Mouse (Mus musculus) left cerebral cortex, adult 9 months (tissue): ENCODE data around the gene Btbd19.

Source experiments
- DNase-seq, 2 experiments: peaks; one replicate each; pipeline ENCODE4 v3.0.0; 2022; ENCODE audit warnings: low spot score in 2 of 2

The Btbd19 gene

DNA sequence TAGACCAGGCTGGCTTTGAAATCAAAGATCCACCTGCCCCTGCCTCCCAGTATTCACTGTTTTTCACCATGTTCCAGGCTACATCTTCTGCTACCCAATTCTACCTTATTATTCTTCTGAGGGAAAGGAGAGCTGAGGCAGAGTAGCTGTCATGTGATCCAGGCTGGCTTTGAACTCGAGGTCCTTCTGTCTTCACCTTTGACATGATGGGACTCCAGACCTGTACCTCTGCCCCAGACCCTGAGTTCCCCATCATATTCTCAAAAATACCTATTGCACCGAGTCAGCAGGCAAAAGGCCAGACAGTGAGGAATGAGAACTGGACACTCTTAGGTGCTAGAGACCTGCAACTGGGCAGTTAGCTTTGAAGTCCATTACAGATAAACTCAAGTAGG, 9.1 kb upstream of the Btbd19 start:
- no peak for DNase-seq

DNA sequence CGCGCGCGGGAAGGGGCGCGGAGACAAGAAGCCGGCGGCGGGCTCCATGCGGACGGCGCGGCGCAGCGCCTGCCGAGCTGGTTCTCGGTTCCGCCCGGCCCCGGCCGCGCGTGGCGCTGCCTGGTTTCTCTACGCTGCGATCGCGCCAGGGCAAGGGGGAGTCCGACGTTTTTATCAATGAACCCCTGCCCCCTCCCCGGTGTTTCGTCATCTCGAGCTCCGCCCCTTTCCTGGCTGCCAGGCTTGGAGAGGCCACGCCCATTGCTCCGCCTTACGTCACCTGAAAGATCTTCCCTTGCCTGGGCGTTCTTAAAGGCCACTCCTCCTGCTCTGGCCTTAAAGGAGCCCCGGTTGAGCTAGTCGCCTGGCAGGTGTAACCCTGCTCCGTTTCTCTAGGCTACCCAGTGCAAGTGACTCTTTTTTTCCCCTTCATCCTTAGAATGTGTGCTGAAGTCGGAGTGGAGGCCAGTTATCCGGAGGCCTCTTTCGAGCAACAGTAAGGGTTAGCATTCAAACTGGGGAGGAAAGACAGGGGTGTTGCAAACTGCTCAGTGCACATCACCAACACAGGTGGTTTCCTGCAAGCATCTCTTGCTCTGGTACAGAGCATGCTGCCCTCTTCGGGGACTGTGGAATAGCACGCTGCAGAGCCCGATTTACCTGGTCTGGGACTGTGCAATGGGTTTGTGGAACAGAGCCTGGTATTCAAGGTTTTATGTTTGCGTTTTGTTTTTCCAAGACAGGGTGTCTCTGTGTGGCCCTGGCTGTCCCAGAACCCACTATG, 8.5 kb upstream of the Btbd19 start, which contains the start of gene Plk3:
TSS of gene Plk3 (minus strand) at position 147 of the 784 bp plus-strand sequence.
- peak; percentile 93 to 99 for DNase-seq

DNA sequence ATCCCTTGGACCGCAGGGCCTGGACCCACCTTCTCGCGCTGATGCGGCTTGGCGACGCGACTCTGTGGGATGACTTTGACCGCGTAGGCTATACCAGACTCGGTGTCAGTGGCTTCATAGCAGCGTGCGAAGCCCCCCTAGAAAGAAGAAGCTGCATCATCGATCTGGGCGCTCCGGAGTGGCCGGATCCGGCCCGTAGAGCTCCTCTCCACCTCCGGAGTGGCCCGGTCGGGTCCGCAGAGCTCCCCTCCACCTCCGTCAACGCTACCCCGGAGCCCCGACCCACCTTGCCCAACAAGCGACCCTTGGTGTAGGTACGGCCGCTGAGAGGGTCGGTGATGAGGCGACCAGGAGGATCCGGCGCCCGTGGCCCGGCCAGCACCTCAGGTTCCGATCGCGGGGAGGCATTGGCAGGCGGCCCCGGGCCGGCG, 7.9 kb upstream of the Btbd19 start:
- no peak for DNase-seq

DNA sequence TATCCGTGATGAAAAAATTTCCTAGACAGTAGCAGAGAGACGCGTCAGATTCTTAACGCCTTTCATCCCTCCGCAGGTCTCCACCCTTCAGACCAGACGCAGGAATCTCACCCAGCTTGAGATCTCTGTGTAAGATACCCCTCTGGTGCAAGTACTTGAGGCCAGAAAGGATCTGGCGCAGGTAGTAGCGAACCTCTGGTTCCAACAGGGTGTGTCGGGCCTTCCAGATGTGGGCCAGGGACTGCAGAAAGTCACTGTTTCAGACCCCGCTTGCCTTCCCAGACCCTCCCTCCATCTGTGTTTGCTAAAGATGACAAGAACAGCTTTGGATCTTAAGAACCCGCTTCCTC, 7.2 kb upstream of the Btbd19 start:
- no peak for DNase-seq

DNA sequence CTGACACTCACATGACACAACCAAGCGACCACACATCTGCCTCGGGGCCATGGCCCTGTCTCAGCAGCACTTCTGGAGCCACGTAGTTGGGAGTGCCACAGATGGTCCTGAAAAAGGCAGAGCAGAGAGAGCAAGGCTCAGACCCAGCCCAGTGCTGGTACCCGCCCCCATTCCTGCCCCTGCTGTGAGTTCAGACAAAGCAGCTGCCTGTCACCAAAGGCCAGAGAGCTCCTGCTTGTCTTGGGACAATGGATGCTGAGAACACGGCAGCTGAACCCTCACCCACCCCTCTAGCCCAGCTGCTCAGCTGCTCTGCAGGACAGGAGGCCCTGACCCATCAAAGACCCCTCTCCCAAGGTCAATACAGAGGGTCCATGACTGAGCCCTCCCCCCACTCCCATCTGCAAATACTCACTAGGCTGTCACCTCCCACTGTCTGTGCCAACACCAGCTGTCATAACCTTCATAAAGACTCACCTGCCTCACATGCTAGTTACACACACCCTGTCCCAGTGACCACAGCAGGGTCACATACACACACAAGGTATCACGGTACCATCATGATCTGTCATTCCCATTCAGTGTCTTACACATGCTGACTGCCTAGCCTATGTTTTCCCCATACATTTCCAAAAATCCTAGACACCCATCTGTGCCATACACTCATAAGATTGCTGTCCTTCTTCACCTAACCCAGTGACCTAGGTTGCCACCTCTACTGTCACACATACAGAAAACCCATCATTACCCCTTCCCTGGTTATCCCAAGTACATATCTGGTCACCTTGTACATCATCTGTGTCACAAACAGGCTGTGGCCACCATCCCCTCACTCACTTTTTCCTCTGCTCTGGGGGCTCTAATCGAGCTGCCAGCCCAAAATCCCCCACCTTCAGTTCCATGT, 6.6 kb upstream of the Btbd19 start:
- DNase-seq, result no peak

DNA sequence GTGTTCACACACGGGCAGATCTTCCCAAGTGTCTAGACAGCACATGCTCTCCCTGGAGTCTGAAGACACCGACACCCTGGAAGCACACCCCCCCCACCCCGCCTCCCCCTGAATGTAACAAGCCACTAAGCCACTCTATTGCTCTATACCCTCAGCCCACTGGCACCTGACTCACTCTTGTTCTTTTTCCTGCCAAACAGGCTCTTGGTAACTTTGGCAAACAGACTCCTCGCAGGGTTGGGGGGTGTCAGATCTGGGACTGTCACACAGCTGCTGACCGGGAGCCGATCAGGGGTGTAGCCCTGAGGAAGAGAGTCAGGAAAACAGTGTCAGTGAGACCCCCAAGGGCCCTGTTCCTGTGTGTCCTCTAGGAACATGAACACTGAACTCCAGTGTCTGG, 5.7 kb upstream of the Btbd19 start:
- DNase-seq, result no peak

DNA sequence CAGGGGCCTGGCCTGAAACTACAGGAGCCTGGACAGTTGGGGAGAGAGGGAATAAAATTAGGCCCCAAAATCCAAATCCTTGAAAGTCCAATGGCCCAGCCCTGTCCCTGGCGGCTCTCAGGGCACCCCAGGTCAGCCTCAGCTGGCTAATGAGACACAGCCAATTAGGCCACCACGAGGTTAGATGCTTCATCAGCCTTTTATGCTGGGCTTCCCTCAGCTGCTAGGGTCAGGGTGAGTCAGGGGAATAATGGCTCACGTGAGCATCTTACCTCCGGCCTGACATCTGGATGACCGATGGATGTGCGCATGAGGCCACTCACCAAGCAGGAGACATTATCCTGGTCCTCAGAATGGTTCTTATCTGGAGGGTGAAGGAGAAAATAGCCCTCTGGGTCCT, 5.3 kb upstream of the Btbd19 start:
- DNase-seq, result no peak

DNA sequence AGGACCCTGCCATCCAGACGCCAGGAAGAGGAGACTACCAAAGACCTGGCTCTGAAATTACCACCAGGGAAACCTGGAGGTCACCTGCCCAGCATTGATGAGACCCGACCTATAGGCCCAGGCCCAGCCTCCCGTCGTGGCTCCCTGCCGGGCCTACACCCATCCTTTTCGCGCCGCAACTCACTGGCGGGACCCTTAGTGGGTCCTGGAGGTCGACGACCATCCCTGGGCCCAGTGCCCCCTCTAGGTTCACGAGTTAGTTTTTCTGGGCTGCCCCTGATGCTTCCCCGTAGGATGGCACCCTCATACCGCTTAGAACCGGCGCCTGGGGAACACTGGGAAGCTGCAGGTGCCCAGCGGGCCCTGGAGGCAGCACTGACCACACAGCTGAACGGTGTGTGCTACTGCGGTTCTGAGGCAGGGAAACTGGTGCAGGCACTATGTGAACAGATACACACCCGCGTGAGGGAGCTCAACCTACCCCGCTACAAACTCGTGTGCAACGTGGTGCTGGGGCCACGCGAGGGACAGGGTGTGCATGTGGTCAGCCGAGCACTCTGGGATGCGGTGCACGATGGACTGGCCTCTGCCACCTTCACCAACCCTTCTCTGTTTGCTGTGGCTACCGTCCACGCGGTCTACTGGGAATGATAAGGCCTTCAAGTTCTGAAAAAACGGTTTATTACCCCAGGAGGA, 2.6 kb upstream of the Btbd19 start:
- DNase-seq, result no peak

DNA sequence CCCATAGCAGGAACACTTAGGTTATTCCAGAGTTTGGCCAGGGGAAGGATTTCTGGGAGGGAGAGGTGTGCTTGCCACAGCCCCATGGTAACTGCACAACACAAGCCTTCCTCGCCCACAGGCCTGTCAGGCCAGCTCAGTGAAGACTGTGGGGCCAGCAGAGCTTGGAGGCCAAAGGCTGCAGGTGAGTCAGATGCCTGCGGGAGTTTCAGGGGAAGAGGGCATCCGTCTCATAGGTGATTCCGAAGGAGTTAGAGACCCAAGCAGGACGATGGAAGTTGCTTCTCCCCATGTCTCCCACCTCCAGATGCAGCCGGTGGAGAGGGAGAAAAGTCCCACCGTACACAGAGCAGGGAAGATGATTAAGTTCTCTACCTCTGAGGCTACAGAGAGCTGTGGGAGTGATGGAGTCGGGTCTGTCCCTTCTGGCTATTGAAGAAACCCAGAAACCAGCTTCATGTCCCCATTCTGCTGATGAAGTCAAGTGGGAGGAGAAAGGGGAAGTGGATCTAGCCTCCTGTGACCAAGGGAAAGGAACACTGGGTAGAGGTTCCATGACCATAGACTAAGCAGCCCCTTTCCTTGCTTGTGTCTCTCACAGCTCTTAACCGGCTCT, 1.3 kb upstream of the Btbd19 start, which contains the start of gene Tctex1d4:
TSS of gene Tctex1d4 (plus strand) at position 120 of the 616 bp plus-strand sequence.
- no peak for DNase-seq

DNA sequence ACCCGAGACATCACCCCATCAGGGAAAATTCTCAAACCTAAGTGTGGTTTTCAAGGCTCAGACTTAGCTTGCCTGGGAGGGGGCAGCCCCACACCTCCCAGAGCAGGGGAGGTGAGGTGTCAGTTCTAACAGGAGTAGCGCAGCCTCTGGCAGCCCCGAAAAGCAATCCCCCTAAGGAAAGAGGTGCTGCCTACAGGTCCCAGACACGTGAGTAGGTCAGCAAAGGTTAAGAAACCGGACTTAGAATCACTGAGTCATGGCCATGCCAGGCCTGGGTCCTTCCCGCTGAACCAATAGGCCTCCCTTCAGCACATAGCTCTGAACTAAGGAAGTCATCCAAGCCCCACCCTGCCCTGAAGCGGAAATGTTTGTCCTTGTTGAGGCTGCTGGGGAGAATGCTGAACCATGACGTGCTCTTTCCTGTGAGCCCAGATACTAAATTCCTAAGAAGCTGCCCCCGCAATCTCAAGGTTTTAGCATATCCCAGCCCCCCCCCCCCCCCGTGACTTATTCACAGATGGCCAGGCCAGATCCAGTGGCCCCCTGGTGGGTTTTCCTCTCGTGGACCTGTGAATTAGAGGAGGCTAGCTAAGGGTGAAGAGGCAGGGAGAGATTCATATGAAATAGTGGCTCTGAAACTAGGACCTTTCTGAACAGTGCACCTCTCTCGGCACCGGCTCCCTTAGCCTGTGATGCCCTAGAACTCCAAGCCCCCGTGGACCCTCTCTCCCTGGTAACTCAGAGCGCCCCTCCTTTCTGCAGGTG, 567 bp upstream of the Btbd19 start:
- peak in 1 of 2 experiments; percentile 53 for DNase-seq

DNA sequence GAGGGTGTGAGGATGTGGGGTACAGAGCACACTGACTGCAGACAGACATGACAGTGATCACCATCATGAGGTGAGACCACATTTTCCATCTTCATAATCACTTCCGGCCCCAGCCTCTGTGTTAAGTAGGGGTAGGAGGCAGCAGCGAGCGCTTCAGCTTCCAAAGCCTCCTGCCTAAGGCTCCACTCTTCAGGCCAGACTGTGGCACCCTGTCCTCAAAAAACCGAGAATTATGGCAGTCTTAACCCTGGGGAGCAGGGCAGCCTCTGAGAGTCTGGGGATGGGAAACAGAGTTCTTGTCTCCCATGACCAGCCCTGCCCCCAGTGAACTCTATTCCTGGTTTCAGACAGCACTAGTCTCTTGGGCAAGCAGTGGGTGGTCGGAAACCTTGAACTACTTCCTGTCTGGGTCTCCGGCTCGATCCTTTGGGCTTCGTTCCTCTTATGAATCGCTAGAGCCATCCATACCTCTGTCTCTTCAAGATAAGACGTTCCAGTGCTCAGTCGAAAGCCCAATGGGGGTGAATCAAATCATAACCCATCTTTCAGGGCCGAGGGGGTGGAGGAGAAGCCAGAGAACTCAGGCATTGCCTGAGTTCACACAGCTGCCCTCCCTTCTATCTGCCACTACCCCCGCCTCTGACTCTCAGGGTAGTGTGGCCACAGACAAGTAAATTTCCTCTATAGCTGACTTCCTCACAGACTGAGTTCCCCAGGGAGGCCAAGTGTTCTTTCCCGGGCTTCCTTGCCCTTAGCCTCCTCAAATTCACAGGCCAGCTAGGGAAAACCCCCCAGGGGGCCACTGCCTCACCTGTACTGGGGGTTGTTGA, 792 bp downstream of the Btbd19 start:
- peak in 1 of 2 experiments; percentile 59 for DNase-seq

DNA sequence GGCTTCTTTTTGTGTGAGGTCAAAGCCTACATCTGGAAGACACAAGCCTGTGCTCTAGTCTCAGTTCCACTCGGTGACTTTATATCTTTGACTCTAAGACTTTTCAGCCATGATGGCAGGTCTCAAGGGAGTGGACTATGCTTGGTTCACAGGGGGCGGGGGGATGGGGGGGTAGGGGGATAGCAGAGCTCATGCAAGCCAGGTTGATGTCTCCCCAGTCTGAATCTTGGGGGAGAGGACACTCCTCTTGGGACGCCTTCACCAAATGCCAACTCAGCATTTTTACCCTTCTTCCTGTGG, 1.4 kb downstream of the Btbd19 start:
- DNase-seq, result no peak

DNA sequence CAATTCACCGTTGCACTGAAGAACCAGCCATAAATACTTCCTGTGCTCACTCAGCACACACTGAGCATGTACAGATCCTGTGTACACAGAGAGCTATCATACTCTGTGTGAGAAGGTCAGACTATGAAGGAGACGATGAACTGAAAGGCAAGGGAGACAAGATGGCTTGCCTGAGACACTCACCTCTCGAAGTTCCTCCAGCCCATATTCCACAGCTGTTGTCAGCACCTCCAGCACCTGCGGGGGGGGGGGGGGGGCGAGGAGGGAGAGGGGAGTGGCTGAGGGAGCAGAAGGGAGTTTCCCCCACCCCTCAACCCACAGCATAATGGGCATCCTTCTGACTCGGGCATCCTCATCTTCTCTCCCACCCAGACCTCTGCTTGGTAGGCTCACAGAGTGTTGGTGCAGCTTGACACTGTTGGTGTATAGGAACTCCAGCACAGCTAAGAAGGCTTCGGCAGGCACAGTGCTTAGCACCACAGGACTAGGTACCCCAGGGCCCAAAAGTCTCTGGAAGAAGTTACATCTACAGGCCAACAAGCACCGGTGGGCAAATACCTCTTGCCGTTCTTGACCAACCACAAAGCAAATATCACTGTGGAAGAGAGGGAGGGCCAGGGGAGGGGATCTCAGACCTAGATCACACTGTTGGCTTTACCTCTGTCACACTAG, 1.8 kb downstream of the Btbd19 start:
- no peak for DNase-seq

DNA sequence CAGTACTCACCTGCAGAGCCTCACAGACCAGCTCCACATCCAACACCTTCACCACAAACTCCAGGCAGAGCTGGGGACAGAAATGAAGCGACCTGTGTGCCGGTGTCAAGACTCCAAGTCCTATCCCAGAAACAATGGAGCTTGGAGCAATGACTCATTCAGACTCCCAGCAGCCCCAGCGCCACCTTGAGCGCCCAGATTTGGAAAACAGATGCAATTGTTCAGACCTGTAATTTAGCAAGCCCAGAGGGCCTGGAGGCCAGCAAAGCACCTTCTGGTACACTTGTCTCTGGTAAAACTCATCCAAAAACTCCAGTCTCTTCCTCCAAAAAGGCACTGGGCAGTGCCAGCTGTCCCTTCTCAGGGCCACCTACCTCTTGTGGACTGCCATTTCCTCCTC, 3.3 kb downstream of the Btbd19 start:
- no peak for DNase-seq

DNA sequence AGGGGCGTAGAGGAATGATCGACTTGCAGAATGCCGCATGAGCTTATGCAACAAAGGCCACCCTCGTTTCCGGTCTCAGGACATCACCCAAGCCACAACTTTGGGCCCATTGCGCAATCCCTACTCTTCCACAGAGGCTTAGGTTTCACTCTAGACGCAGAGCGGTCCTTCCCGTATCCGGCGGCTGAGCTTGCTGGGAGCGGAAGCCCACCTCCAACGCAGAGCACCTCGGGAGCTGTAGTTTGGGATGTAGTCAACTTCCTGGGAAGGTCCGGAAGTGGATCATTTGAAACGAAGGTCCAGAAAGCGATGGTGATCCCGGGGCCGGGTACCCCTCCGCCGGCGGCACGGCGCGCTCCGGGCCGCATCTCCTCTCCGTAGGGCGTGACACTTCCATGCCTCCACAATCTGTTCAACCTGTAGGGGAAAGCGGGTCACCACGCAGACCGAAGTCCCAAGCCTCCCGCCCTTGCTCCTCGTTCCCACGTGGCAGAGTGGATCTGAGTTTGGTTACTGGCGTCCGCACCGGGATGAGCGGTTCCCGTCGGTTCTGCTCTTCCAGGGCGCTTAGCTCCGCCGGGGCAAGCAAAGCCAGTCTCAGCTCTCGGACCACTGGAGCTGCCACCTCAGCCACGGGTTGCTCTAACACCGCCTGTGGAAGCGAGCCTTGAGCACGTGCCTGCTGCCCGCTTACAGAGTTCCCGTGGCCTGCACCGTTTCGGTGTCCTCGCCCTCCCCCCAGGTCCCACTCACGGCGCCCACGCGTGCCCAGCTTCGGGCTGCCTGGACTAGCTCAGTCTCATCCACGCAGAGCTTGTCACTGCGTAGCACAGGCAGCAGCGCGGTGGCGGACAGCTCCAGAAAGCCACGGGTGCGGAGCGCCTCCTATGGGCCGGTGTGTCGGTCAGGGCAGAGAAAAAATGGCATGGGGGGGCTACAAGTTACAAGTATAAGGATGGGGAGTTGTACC, 4.8 kb downstream of the Btbd19 start:
- peak; percentile 93 to 97 for DNase-seq

DNA sequence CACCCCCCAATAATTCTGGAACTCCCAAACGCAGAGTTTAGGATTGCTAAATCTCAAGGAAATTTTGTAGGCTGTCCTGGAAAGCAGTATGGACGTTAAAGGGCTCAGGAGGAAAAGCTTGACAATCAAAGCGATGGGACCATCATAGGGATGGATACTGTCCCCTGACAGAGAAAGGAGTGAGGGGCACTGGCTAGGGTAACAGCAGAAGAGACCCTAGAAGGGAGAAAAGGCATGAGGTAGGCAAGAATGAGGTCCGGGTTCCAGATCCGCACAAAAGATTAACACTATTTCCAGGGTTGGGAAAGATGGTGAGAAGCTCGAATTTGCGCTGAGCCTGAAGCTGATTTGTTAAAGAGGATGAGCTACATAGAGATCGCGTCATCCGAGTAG, 5.5 kb downstream of the Btbd19 start:
- no peak for DNase-seq

DNA sequence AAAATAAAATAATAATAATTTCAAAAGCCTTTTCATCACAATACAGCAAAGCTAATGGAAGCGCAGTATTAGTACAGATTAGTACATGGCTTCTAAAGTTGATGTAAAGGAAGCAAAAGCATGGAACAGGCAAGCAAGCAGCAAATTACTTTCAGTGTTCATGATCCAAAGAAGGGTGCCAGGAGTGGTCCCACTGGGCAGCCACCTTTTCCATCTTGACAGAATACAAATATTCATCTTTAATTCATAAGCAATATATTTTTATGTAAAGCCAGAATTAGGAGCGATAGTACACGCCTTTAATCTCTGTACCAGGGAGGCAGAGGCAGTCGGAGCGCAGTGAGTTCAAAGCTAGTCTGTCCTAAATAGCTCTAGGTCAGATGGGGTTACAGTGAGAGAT, 5.9 kb downstream of the Btbd19 start:
- no peak for DNase-seq

DNA sequence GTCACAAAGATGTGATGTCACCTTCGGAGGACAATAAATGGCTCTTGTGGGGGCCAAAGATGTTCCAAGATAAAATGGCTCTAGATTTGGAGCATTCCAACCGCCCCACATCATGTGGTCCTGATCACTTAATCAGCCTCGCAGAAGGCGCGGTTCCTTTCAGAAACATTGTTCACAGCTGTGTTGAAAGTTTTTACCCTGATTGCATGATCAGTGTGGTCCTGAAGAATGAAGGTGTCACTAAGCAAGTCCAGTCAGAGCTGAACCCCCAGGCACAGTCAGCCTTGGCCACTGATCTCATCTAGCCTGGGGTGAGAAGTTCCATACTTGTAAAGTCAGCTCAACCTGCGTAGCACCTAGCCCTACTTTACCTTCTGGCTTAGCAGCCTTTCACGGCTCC, 7.6 kb downstream of the Btbd19 start:
- no peak for DNase-seq

DNA sequence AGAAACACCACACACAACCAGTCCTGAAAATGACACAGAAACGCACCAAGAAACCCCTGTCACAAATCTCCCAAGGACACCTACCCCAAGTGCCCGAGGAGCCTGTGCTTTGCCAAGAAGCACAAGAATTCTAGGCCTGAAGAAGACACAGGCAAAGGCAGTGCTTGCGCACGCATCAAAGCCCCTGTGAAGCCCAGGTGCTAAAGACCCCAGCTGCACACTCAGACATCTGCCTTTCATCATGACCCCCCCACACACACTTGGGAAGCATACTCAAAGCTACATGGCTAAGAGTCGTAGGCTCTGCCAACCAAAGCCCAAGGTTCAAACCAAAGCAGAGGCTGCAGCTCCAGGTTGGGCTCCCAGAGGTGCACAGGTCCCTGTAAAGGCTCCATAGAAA, 9.9 kb downstream of the Btbd19 start:
- DNase-seq, result no peak
